Mouse (Mus musculus) heart, embryonic 13.5 days (tissue): ENCODE measurements at regions not wholly inside any gene's neighbourhood (a gene's known extent, or its start where the extent isn't known, plus 50 kb on each side); places are given as distances from the start of the nearest gene placed in this dataset.

ENCODE experiments used
- ATAC-seq: fragments of 200-750 bp; cut with Nextera tagmentation; 2 replicates; pipeline ENCODE4 v1.8.0; 2017; ENCODE audit warnings: moderate TSS enrichment; ENCODE audit not compliant: insufficient number of reproducible peaks, low FRiP score, low TSS enrichment; ENCODE audit errors: extremely low read depth
- H3K27ac ChIP-seq: fragments of 300-500 bp; sonication (generic); replicated peaks from 2 replicates; pipeline ENCODE4 v1.5.1; 2015; ENCODE audit warnings: moderate library complexity, mild to moderate bottlenecking, inconsistent platforms
- H3K27me3 ChIP-seq: fragments of 300-500 bp; sonication (generic); replicated peaks from 2 replicates; pipeline ENCODE4 v1.6.1; 2015; ENCODE audit warnings: mild to moderate bottlenecking, inconsistent platforms
- H3K36me3 ChIP-seq: fragments of 300-500 bp; sonication (generic); 2 replicates; pipeline ENCODE4 v1.6.1; 2015; ENCODE audit warnings: mild to moderate bottlenecking, inconsistent platforms
- H3K4me1 ChIP-seq: fragments of 300-500 bp; sonication (generic); 2 replicates; pipeline ENCODE4 v1.6.1; 2015; ENCODE audit warnings: inconsistent platforms
- H3K4me2 ChIP-seq: fragments of 300-500 bp; sonication (generic); 2 replicates; pipeline ENCODE4 v1.6.1; 2015; ENCODE audit warnings: inconsistent platforms, mild to moderate bottlenecking, moderate library complexity
- H3K4me3 ChIP-seq: fragments of 300-500 bp; sonication (generic); 2 replicates; pipeline ENCODE4 v1.5.1; 2015; ENCODE audit warnings: moderate library complexity, mild to moderate bottlenecking, inconsistent platforms
- H3K9ac ChIP-seq: fragments of 300-500 bp; sonication (generic); 2 replicates; pipeline ENCODE4 v1.6.1; 2015; ENCODE audit warnings: inconsistent platforms, mild to moderate bottlenecking, moderate library complexity
- H3K9me3 ChIP-seq: fragments of 300-500 bp; sonication (generic); 2 replicates; pipeline ENCODE4 v1.6.1; 2016; ENCODE audit warnings: inconsistent platforms
- WGBS: fragments of 180-500 bp; shearing (Covaris S2); methylation state at CpG from one replicate; pipeline ENCODE4 v1.1.7; 2015; ENCODE audit warnings: mixed read lengths; 5-methylcytosine and 5-hydroxymethylcytosine counted together

DNA sequence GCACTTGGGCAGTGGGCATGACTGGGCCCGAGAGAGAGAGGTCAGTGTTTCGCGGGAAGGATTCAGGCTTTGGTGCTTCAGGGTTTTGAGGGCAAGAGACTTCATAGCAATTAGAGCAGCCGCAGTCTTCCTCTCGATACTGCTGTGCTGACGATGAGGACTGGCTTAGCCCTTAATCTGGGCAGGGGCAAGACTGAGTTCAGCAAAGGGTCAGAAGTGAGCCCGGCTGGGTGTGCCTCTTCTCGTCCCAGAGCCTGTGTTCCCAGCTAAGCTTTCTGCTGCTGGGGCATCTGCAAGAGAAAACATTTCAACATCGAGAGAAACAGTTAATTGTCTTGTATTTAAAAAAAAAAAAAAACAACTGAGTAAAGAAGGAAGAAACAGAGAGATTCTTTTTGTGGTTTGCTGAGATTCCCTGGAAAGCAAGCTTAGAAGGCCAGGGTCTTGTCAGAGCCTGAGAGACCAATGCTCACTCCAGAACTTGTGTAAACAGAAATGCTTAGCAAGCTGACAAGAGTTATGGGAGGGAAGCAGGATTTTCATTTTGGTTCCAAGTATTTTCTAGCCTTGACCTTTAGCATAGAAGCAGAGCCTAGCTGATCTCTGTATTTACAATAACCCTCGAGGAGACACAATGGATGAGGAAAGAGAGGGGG is 195.1 kb downstream of the Zfp36l1 start:
- H3K27me3 ChIP-seq: no peaks in the 10 kb centered on the region
- WGBS: 40% methylated on average over 10 of the region's 10 CpGs
- H3K9ac ChIP-seq: peak overlapping the region; percentile 37; the same call in 1 of the 2 replicates
- peaks cover 4% of the 10 kb centered on the region; the same call in 1 of the 2 replicates for H3K9me3 ChIP-seq
- no peaks in the 10 kb centered on the region for H3K36me3 ChIP-seq
- no peak overlapping the region for H3K4me3 ChIP-seq
- peak overlapping the region; percentile 30 for H3K27ac ChIP-seq
- H3K4me1 ChIP-seq: peaks cover 33% of the 10 kb centered on the region
- ATAC-seq: no peak
- no peak overlapping the region for H3K4me2 ChIP-seq

- Histone ChIP-seq H3K4me2 (no peak overlapping the region), H3K9me3 (peaks cover 4% of the 10 kb centered on the region; the same call in 1 of the 2 replicates), H3K27ac (peak overlapping the region; percentile 30), H3K27me3 (no peaks in the 10 kb centered on the region), H3K4me3 (no peak overlapping the region), H3K9ac (peak overlapping the region; percentile 37; the same call in 1 of the 2 replicates), H3K36me3 (no peaks in the 10 kb centered on the region), H3K4me1 (peaks cover 33% of the 10 kb centered on the region)
- no peak for ATAC-seq
- WGBS: 74% methylated on average over 5 of the region's 5 CpGs
Observed at GRCm38 (mm10) chr12:79916896-79917633, 195.7 kb downstream of the Zfp36l1 start.

DNA sequence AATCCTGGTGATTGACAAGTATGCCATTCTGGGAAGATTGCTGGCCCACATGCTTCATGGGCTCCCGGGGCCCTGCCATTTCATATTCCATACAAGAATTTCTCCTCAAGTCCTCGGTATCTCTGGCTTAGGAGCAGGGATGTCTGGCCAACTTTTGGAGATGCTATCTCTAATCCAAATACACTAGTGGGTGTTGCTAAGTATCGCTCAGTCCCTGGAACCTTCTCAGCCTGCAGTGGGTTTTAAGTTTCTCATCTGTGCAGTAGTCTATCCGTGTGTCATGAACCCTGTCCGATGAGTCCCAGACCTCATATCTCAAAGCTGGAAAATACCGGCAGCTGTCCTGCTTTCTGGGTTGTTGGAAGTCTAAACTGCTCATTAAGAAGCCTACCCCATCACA is 198.9 kb downstream of the Zfp36l1 start:
- no peaks in the 10 kb centered on the region for H3K27me3 ChIP-seq
- H3K4me2 ChIP-seq: no peak overlapping the region
- H3K36me3 ChIP-seq: no peaks in the 10 kb centered on the region
- no peak for ATAC-seq
- H3K4me1 ChIP-seq: peaks cover 43% of the 10 kb centered on the region
- H3K9ac ChIP-seq: no peak overlapping the region
- 54% methylated on average over 6 of the region's 6 CpGs for WGBS
- H3K4me3 ChIP-seq: no peak overlapping the region
- H3K9me3 ChIP-seq: no peaks in the 10 kb centered on the region; the same call in 1 of the 2 replicates
- H3K27ac ChIP-seq: no peak overlapping the region

DNA sequence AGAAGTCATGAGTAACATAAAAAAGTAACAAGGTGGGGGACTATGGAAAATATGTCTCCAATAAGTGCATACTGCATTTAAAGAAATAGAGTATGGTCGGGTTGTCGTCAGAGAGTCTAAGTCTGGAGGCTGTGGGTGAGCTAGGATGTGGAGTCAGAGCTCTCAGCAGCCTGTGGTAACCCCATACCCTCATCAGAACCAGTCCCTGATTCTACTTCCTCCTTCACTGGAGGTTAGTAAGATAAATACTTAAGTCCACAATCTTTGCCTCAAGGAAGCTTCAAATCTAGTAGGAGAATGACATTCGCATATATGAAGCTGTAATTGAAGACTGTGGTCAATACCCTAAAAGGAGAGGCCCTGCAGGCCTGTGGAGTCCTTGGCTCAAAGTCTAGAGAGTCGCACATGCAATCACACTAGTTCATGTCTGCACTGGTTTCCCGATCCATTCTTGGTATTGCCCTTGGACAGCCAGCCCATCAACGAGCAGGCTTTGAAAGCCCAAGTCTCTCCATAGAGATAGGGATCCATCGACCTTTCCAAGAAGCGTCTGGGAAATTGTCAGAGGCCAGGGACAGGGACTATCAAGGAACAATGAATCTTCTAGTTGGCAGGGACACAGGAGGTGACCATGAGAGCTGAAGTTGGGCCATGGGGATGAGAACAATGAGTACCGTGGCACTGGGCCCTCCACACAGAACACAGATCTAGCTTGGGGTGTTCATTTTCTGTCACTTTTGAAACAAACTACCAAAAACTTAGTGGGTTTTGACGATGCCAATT is 200.3 kb downstream of the Zfp36l1 start:
- Histone ChIP-seq H3K9me3 (no peaks in the 10 kb centered on the region; the same call in 1 of the 2 replicates), H3K4me2 (no peak overlapping the region), H3K27me3 (no peaks in the 10 kb centered on the region), H3K27ac (no peak overlapping the region), H3K4me3 (no peak overlapping the region), H3K9ac (no peak overlapping the region), H3K36me3 (no peaks in the 10 kb centered on the region), H3K4me1 (peaks cover 41% of the 10 kb centered on the region)
- no peak for ATAC-seq
- 83% methylated on average over 10 of the region's 10 CpGs for WGBS

- H3K4me2 ChIP-seq: no peak overlapping the region
- H3K9ac ChIP-seq: peak overlapping the region; percentile 47; the same call in 1 of the 2 replicates
- H3K4me3 ChIP-seq: no peak overlapping the region
- WGBS: 60% methylated on average over 15 of the region's 15 CpGs
- no peaks in the 10 kb centered on the region for H3K27me3 ChIP-seq
- no peaks in the 10 kb centered on the region for H3K36me3 ChIP-seq
- 0 out of 2 replicates have a peak overlapping the region, but pooled peaks have one; percentile 12 for H3K27ac ChIP-seq
- no peaks in the 10 kb centered on the region; the same call in 1 of the 2 replicates for H3K9me3 ChIP-seq
- ATAC-seq: no peak
- H3K4me1 ChIP-seq: peaks cover 45% of the 10 kb centered on the region
Observed at GRCm38 (mm10) chr12:79910884-79911759, 201.7 kb downstream of the Zfp36l1 start.

DNA sequence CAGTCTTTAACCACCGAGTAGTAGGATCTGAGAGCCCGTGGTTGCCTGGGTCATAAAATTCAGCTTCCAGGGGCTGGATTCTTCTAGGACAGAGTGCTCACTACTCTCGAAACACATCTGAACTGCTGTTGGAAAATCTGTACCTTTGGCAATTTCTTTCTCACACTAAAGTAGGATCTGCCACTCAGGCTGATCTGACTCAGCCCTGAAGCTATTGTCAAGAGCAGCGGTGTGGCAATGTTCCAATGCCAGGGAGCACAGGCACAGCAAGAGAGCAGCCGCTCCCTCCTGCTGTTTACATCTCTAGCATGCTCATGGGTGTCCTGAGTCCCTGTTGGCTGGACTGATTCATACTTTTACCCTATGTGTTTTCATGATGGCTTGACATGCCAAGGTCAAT is 205.2 kb downstream of the Zfp36l1 start:
- no peak for ATAC-seq

DNA sequence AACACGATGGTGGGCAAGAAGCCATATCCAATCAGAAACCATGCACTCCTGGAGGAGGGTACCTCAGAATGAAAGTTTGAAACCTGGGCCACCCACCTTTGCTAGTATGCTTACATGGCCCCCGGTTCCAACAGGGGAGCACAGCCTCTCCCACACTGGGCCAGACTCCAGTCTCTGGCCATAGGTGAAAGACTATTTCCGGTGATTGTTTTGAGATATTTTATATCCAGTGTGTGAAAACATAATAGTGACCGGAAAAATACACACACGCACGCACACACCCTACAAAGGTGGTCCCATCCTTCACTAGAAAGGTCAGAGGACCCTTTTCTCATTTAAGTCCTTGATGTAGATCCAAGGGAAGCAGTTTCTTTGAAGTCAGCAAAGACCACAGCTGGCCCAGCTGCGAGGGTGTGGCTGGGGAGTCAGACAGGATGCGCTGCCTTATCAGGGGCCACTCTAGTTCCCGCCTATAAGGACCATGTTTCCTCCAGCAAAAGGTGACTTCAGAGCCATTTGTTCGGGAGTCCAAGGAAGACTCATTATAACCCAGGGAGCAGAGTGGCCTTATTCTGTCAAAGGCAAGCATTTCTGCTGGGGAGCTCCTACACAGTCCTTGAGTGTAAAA is 206.0 kb downstream of the Zfp36l1 start:
- peak overlapping the region; percentile 97 for H3K27ac ChIP-seq
- 59% methylated on average over 10 of the region's 10 CpGs for WGBS
- H3K4me2 ChIP-seq: no peak overlapping the region
- ATAC-seq: no peak
- peaks cover 79% of the 10 kb centered on the region for H3K4me1 ChIP-seq
- H3K4me3 ChIP-seq: no peak overlapping the region
- H3K27me3 ChIP-seq: no peaks in the 10 kb centered on the region
- H3K36me3 ChIP-seq: no peaks in the 10 kb centered on the region
- H3K9ac ChIP-seq: peak overlapping the region; percentile 64; the same call in 1 of the 2 replicates
- H3K9me3 ChIP-seq: no peaks in the 10 kb centered on the region

More for the DNA sequence above, 205.2 kb downstream of the Zfp36l1 start:
- H3K4me2 ChIP-seq: no peak overlapping the region
- H3K9me3 ChIP-seq: no peaks in the 10 kb centered on the region
- H3K27ac ChIP-seq: peak overlapping the region; percentile 97
- peak overlapping the region; percentile 1; the same call in 1 of the 2 replicates for H3K9ac ChIP-seq
- H3K4me3 ChIP-seq: no peak overlapping the region
- 52% methylated on average over 5 of the region's 5 CpGs for WGBS
- H3K4me1 ChIP-seq: peaks cover 72% of the 10 kb centered on the region
- H3K27me3 ChIP-seq: no peaks in the 10 kb centered on the region
- no peaks in the 10 kb centered on the region for H3K36me3 ChIP-seq

GRCm38 (mm10) chr12:79905828-79906737 is 206.7 kb downstream of the Zfp36l1 start:
- Histone ChIP-seq H3K9me3 (no peaks in the 10 kb centered on the region), H3K9ac (peak overlapping the region; percentile 64), H3K4me2 (no peak overlapping the region), H3K36me3 (no peaks in the 10 kb centered on the region), H3K4me1 (peaks cover 77% of the 10 kb centered on the region), H3K27ac (peak overlapping the region; percentile 97), H3K27me3 (no peaks in the 10 kb centered on the region), H3K4me3 (no peak overlapping the region)
- ATAC-seq: peak; percentile 45; the same call in 1 of the 2 replicates
- 24% methylated on average over 10 of the region's 10 CpGs for WGBS

DNA sequence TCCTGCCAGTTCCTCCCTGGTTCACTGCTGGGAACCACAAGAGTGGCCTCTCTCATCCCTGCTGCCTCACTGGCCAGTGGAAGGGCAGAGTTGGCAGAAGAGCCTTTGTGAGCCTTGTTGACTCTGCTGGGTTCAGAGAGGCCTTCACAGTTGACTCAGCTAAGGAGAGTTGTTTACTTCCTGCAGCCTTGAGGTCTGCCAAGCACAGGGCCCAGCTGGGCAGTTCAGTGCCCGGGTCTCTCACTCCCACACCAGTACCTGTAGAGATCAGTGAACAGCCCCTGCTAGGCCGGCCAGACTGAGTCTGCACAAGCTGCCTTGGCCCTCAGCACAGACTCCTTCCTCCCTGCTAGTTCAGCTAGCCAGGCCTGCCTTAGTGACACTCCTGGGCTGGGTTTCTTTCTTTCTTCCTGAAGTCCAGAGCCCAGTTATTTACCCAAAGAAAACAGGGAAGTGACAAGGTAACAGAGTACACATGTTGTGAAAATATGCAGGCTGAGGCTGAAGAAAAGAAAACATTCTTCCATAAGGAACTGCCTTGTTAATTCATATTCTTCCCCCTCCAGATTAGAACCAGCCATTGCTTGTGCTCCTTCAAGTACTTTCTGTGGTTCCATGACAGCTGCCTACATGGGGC is 207.8 kb downstream of the Zfp36l1 start:
- H3K4me2 ChIP-seq: no peak overlapping the region
- peak overlapping the region; percentile 51 for H3K9ac ChIP-seq
- H3K27ac ChIP-seq: peak overlapping the region; percentile 97
- H3K4me1 ChIP-seq: peaks cover 70% of the 10 kb centered on the region
- H3K4me3 ChIP-seq: no peak overlapping the region
- ATAC-seq: no peak
- WGBS: 32% methylated on average over 2 of the region's 2 CpGs
- H3K9me3 ChIP-seq: no peaks in the 10 kb centered on the region
- H3K27me3 ChIP-seq: no peaks in the 10 kb centered on the region
- no peaks in the 10 kb centered on the region for H3K36me3 ChIP-seq
